Mouse (Mus musculus): ENCODE measurements at regions not wholly inside any gene's neighbourhood (a gene's known extent, or its start where the extent isn't known, plus 50 kb on each side); places are given as distances from the start of the nearest gene placed in this dataset.
A peak's percentile ranks its signal among the peaks of the same experiment; 100 is the strongest.

GRCm38 (mm10) chr12:114148779-114149178, 605.1 kb downstream of the Adam6a start:
- Histone ChIP-seq H3K4me3 (ENCODE audit: insufficient read depth, low read depth, low read length) (no peak overlapping the region), H3K4me1 (ENCODE audit: control insufficient read depth, insufficient read depth, low read length) (no peaks in the 10 kb centered on the region), H3K27ac (ENCODE audit: insufficient read depth, low read depth, low read length) (no peak overlapping the region), H3K27me3 (replicated peaks; ENCODE audit: control insufficient read depth, insufficient read depth, low read length) (no peaks in the 10 kb centered on the region), H3K36me3 (ENCODE audit: control insufficient read depth, insufficient read depth, low read length) (no peaks in the 10 kb centered on the region)
- TF ChIP-seq CTCF (conservative IDR thresholded peaks at IDR 0.05; ENCODE audit: insufficient read depth, insufficient read length, low read depth, low read length) (no peak), POLR2A (IDR thresholded peaks at IDR 0.05; ENCODE audit: low read depth, low read length) (no peak)
- no peak for DNase-seq
- WGBS, result 93% methylated on average over 4 of the region's 4 CpGs

- no peaks in the 10 kb centered on the region for H3K36me3 ChIP-seq (ENCODE audit: control insufficient read depth, insufficient read depth, low read length)
- TF ChIP-seq POLR2A (IDR thresholded peaks at IDR 0.05; ENCODE audit: low read depth, low read length), result no peak
- TF ChIP-seq CTCF (conservative IDR thresholded peaks at IDR 0.05; ENCODE audit: insufficient read depth, insufficient read length, low read depth, low read length), result no peak
- 74% methylated on average over 2 of the region's 2 CpGs for WGBS
- no peak overlapping the region for H3K27ac ChIP-seq (ENCODE audit: insufficient read depth, low read depth, low read length)
- H3K27me3 ChIP-seq (replicated peaks; ENCODE audit: control insufficient read depth, insufficient read depth, low read length), result no peaks in the 10 kb centered on the region
- DNase-seq, result no peak
- H3K4me1 ChIP-seq (ENCODE audit: control insufficient read depth, insufficient read depth, low read length), result no peaks in the 10 kb centered on the region
- no peak overlapping the region for H3K4me3 ChIP-seq (ENCODE audit: insufficient read depth, low read depth, low read length)
Observed at GRCm38 (mm10) chr12:114172305-114172704, 628.6 kb downstream of the Adam6a start.

GRCm38 (mm10) chr12:114199521-114199920, 655.8 kb downstream of the Adam6a start:
- no peak overlapping the region for H3K27ac ChIP-seq (ENCODE audit: insufficient read depth, low read depth, low read length)
- no peak for DNase-seq
- WGBS, result 65% methylated on average over 1 of the region's 1 CpGs
- no peaks in the 10 kb centered on the region for H3K4me1 ChIP-seq (ENCODE audit: control insufficient read depth, insufficient read depth, low read length)
- H3K27me3 ChIP-seq (replicated peaks; ENCODE audit: control insufficient read depth, insufficient read depth, low read length), result no peaks in the 10 kb centered on the region
- no peak overlapping the region for H3K4me3 ChIP-seq (ENCODE audit: insufficient read depth, low read depth, low read length)
- no peaks in the 10 kb centered on the region for H3K36me3 ChIP-seq (ENCODE audit: control insufficient read depth, insufficient read depth, low read length)
- TF ChIP-seq POLR2A (IDR thresholded peaks at IDR 0.05; ENCODE audit: low read depth, low read length) (no peak), CTCF (conservative IDR thresholded peaks at IDR 0.05; ENCODE audit: insufficient read depth, insufficient read length, low read depth, low read length) (no peak)

GRCm38 (mm10) chr12:114222541-114222940, 678.8 kb downstream of the Adam6a start:
- TF ChIP-seq CTCF (conservative IDR thresholded peaks at IDR 0.05; ENCODE audit: insufficient read depth, insufficient read length, low read depth, low read length) (0 out of 2 replicates have a peak, but pooled peaks have one; percentile 8), POLR2A (IDR thresholded peaks at IDR 0.05; ENCODE audit: low read depth, low read length) (no peak)
- 17% methylated on average over 3 of the region's 3 CpGs for WGBS
- Histone ChIP-seq H3K4me1 (ENCODE audit: control insufficient read depth, insufficient read depth, low read length) (no peaks in the 10 kb centered on the region), H3K36me3 (ENCODE audit: control insufficient read depth, insufficient read depth, low read length) (no peaks in the 10 kb centered on the region), H3K27me3 (replicated peaks; ENCODE audit: control insufficient read depth, insufficient read depth, low read length) (no peaks in the 10 kb centered on the region), H3K27ac (ENCODE audit: insufficient read depth, low read depth, low read length) (no peak overlapping the region), H3K4me3 (ENCODE audit: insufficient read depth, low read depth, low read length) (no peak overlapping the region)
- no peak for DNase-seq

Measured in kidney, adult 2 months (tissue).